Mouse (Mus musculus): ENCODE results near the gene Gng3. TPM values are rescaled to one million over a fixed set of nuclear protein-coding genes. Genes with fewer than 3 reads are reported as not detected.

Gng3 gene
- total and polyA plus RNA-seq, 2 experiments from 2014 or later = 68.0 to 594 TPM

DNA sequence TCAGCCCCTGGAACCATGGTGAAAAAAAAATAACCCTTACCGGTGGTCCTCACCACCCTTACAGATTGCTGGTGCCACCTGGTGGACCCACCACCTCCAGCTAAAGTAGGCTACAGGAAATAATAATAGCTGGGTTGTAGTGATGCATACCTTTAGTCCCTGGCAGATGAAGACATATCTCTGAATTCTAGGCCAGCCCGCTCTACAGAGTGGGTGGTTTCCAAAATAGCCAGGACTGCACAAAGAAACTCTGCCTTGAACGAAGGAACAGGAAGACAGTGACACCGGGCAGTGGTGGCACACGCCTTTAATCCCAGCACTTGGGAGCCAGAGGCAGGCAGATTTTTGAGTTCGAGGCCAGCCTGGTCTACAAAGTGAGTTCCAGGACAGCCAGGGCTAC is 25.3 kb upstream of the Gng3 start:
- no peaks in the 10 kb centered on the region for H3K36me3 ChIP-seq (ENCODE audit: insufficient read depth)
- H3K27me3 ChIP-seq (ENCODE audit: insufficient read depth, low read length) = no peaks in the 10 kb centered on the region
- no peak overlapping the region for H3K9ac ChIP-seq
- 86% methylated on average over 6 of the region's 6 CpGs for WGBS
- DNase-seq (no peak), ATAC-seq (no peak)
- no peaks in the 10 kb centered on the region for H3K4me1 ChIP-seq (ENCODE audit: insufficient read depth)
- H3K27ac ChIP-seq (ENCODE audit: low read depth, low read length) = no peak overlapping the region
- no peak overlapping the region for H3K4me2 ChIP-seq (ENCODE audit: low read depth)
- H3K9me3 ChIP-seq (ENCODE audit: low read length) = no peaks in the 10 kb centered on the region
- TF ChIP-seq CTCF (IDR thresholded peaks at IDR 0.05; ENCODE audit: low read depth) = no peak
- H3K4me3 ChIP-seq (ENCODE audit: low read depth, low read length) = no peak overlapping the region

DNA sequence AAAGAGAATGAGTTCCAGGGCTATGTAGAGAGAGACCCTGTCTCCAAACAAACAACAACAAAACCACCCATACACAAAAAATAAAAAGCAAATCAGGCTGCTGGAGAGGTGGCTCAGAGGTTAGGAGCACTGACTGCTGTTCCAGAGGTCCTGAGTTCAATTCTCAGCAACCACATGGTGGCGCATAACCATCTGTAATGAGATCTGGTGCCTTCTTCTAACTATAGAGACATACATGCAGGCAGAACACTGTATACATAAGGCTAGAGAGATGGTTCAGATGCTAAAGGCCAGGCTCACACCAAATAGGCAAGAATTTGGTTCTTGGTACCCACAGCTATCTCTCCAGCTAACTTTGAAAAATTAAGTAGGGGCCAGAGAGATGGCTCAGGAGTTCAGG is 20.0 kb upstream of the Gng3 start:
- Histone ChIP-seq H3K4me1 (ENCODE audit: insufficient read depth) (no peaks in the 10 kb centered on the region), H3K9ac (no peak overlapping the region), H3K9me3 (ENCODE audit: low read length) (no peaks in the 10 kb centered on the region), H3K27me3 (ENCODE audit: insufficient read depth, low read length) (no peaks in the 10 kb centered on the region), H3K36me3 (ENCODE audit: insufficient read depth) (no peaks in the 10 kb centered on the region), H3K4me2 (ENCODE audit: low read depth) (no peak overlapping the region), H3K4me3 (ENCODE audit: low read depth, low read length) (no peak overlapping the region), H3K27ac (ENCODE audit: low read depth, low read length) (no peak overlapping the region)
- 24% methylated on average over 1 of the region's 1 CpGs for WGBS
- no peak for DNase-seq
- TF ChIP-seq CTCF (IDR thresholded peaks at IDR 0.05; ENCODE audit: low read depth) = peak; percentile 56
- ATAC-seq = no peak

- no peaks in the 10 kb centered on the region for H3K4me1 ChIP-seq (ENCODE audit: insufficient read depth)
- no peak overlapping the region for H3K9ac ChIP-seq
- H3K9me3 ChIP-seq (ENCODE audit: low read length) = no peaks in the 10 kb centered on the region
- H3K36me3 ChIP-seq (ENCODE audit: insufficient read depth) = no peaks in the 10 kb centered on the region
- ATAC-seq (no peak), DNase-seq (peak; percentile 56)
- no peak overlapping the region for H3K4me2 ChIP-seq (ENCODE audit: low read depth)
- no peaks in the 10 kb centered on the region for H3K27me3 ChIP-seq (ENCODE audit: insufficient read depth, low read length)
- peak; percentile 68 for TF ChIP-seq CTCF (IDR thresholded peaks at IDR 0.05; ENCODE audit: low read depth)
- WGBS = 43% methylated on average over 4 of the region's 4 CpGs
- no peak overlapping the region for H3K27ac ChIP-seq (ENCODE audit: low read depth, low read length)
- no peak overlapping the region for H3K4me3 ChIP-seq (ENCODE audit: low read depth, low read length)
These were observed 18.7 kb upstream of the Gng3 start for GRCm38 (mm10) chr19:8857689-8858088.

- no peaks in the 10 kb centered on the region for H3K27me3 ChIP-seq (ENCODE audit: insufficient read depth, low read length)
- H3K4me1 ChIP-seq (ENCODE audit: insufficient read depth) = no peaks in the 10 kb centered on the region
- TF ChIP-seq CTCF (IDR thresholded peaks at IDR 0.05; ENCODE audit: low read depth) = no peak
- H3K4me3 ChIP-seq (ENCODE audit: low read depth, low read length) = no peak overlapping the region
- no peak for DNase-seq
- 75% methylated on average over 3 of the region's 3 CpGs for WGBS
- no peaks in the 10 kb centered on the region for H3K9me3 ChIP-seq (ENCODE audit: low read length)
- H3K9ac ChIP-seq = no peak overlapping the region
- no peak overlapping the region for H3K4me2 ChIP-seq (ENCODE audit: low read depth)
- no peak for ATAC-seq
- H3K36me3 ChIP-seq (ENCODE audit: insufficient read depth) = peaks cover 12% of the 10 kb centered on the region
- no peak overlapping the region for H3K27ac ChIP-seq (ENCODE audit: low read depth, low read length)
These were observed 14.1 kb upstream of the Gng3 start for GRCm38 (mm10) chr19:8853117-8853516.

DNA sequence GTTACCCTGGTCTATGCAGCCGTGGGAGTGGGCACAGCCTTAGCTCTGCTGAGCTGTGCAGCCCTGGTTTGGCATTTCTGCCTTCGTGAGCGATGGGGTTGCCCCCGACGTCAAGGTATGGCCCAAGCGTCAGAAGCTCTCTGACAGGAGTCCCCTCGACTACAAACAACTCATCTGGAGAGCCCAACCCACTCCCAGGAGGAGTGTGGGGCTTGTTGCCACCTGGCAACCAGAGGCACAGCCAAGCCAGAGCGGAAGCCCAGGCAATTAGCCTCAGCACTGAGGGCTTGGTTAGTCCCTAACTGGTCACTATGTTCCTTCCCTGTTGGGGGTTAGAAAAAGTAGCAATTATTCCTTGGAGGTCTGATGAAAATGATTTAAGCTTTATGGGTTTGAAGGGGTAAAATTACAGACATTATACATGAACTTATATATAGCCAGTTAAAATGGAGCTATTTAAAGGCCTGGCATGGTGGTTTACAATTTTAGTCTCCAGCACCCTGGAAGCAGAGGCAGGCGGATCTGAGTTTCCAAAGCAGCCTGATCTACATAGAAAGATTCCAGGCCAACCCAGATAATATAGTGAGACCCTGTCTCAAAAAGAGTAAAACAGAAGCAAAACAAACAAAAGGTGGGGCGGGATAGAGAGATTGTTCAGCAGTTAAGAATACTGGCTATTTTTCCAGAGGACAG is 13.4 kb upstream of the Gng3 start:
- DNase-seq (no peak), ATAC-seq (no peak)
- H3K27me3 ChIP-seq (ENCODE audit: insufficient read depth, low read length) = no peaks in the 10 kb centered on the region
- no peak for TF ChIP-seq CTCF (IDR thresholded peaks at IDR 0.05; ENCODE audit: low read depth)
- no peaks in the 10 kb centered on the region for H3K9me3 ChIP-seq (ENCODE audit: low read length)
- 64% methylated on average over 10 of the region's 10 CpGs for WGBS
- H3K9ac ChIP-seq = no peak overlapping the region
- H3K4me2 ChIP-seq (ENCODE audit: low read depth) = no peak overlapping the region
- peaks cover 18% of the 10 kb centered on the region for H3K36me3 ChIP-seq (ENCODE audit: insufficient read depth)
- no peak overlapping the region for H3K4me3 ChIP-seq (ENCODE audit: low read depth, low read length)
- no peaks in the 10 kb centered on the region for H3K4me1 ChIP-seq (ENCODE audit: insufficient read depth)
- H3K27ac ChIP-seq (ENCODE audit: low read depth, low read length) = no peak overlapping the region

DNA sequence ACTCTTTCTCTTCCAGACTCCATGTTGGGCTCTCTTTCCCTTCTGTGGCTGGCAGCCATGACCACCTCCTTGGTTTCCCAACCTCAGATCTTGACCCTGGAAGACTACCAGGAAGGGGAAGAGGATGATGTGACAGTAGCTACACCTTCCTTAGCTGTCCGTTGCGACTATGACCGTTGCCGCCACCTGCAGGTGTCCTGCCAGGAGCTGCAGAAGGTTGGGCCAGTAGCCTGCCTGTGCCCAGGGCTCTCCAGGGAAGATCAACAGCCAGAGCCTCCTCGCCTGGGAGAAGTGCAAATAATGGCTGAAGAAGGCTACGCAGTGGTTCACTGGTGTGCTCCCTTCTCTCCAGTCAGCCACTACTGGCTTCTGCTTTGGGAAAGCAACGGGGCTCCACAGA is 12.6 kb upstream of the Gng3 start:
- no peak for TF ChIP-seq CTCF (IDR thresholded peaks at IDR 0.05; ENCODE audit: low read depth)
- H3K4me1 ChIP-seq (ENCODE audit: insufficient read depth) = no peaks in the 10 kb centered on the region
- H3K27ac ChIP-seq (ENCODE audit: low read depth, low read length) = no peak overlapping the region
- ATAC-seq (no peak), DNase-seq (no peak)
- 54% methylated on average over 7 of the region's 7 CpGs for WGBS
- no peaks in the 10 kb centered on the region for H3K9me3 ChIP-seq (ENCODE audit: low read length)
- no peaks in the 10 kb centered on the region for H3K27me3 ChIP-seq (ENCODE audit: insufficient read depth, low read length)
- peaks cover 25% of the 10 kb centered on the region for H3K36me3 ChIP-seq (ENCODE audit: insufficient read depth)
- no peak overlapping the region for H3K4me2 ChIP-seq (ENCODE audit: low read depth)
- H3K4me3 ChIP-seq (ENCODE audit: low read depth, low read length) = no peak overlapping the region
- H3K9ac ChIP-seq = no peak overlapping the region

- WGBS = 38% methylated on average over 7 of the region's 7 CpGs
These were observed 11.5 kb upstream of the Gng3 start, which contains the start of gene Lrrn4cl for GRCm38 (mm10) chr19:8850402-8850901. Lrrn4cl (plus strand) TSS chr19:8850768.

More at GRCm38 (mm10) chr19:8850402-8850901, 11.5 kb upstream of the Gng3 start, which contains the start of gene Lrrn4cl:
- peak; percentile 45 for ATAC-seq
- Histone ChIP-seq H3K4me1 (ENCODE audit: insufficient read depth) (no peaks in the 10 kb centered on the region), H3K27me3 (ENCODE audit: insufficient read depth, low read length) (no peaks in the 10 kb centered on the region), H3K9ac (no peak within 1 kb of the TSS), H3K4me3 (ENCODE audit: low read depth, low read length) (no peak within 1 kb of the TSS), H3K4me2 (ENCODE audit: low read depth) (no peak within 1 kb of the TSS), H3K9me3 (ENCODE audit: low read length) (no peaks in the 10 kb centered on the region), H3K36me3 (ENCODE audit: insufficient read depth) (peaks cover 37% of the 10 kb centered on the region), H3K27ac (ENCODE audit: low read depth, low read length) (no peak within 1 kb of the TSS)
- no peak for DNase-seq
- TF ChIP-seq CTCF (IDR thresholded peaks at IDR 0.05; ENCODE audit: low read depth) = no peak
